Mouse (Mus musculus): ENCODE measurements at regions not wholly inside any gene's neighbourhood (a gene's known extent, or its start where the extent isn't known, plus 50 kb on each side); places are given as distances from the start of the nearest gene placed in this dataset.
"Not testable (repeated sequence)": the region's sequence is repeated elsewhere in the genome, so short reads cannot be mapped to it uniquely, and the experiment has no call there.

DNA sequence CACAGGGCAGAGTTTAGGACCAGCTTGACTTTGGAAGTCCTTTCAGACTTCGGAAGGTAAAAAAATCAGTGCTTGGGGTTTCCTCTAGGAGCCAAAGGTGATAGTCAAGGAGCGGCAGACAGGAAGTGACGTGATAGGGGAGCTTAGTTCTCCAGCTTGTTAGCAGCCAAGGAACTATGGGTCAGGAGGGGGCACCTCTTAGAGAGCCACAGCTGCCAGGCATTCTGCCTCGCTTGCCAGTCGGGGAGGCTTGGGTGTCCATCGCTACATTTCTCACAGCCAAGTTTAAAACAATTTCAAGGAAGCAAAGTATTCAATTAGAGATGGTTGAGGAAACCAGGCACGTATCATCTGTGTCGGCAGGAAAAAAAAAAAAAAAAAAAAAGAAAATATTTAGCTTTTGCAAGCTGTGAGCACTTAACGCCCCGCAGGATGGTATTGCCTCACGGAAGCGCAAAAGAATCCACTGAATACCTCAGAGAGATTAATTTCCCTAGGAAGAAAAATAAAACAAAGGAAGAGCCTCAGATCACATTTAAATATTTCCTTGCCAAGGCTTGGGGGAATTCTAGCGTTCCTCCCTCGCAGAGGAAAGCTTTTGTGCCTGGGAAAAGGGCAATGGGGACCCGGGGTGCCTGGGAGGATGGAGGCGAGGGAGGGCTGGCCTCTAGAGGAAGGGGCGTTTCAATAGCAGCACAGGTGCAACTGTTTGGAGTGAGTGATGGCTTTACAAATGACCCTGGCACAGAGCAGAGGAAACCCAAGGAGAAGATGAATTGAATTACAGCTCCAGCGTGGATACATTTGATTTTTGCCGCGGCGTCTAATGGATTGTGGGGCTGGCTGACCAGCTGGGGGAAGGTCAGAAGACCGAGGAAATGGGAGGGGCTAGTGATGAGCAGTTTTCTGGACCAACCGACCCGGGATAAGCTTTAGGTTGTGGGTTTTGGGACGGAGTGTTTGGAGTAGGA lies 261.1 kb upstream of the Nr5a2 start:
- DNase-seq (ENCODE audit: low spot score in 2 of 2) = no peak

DNA sequence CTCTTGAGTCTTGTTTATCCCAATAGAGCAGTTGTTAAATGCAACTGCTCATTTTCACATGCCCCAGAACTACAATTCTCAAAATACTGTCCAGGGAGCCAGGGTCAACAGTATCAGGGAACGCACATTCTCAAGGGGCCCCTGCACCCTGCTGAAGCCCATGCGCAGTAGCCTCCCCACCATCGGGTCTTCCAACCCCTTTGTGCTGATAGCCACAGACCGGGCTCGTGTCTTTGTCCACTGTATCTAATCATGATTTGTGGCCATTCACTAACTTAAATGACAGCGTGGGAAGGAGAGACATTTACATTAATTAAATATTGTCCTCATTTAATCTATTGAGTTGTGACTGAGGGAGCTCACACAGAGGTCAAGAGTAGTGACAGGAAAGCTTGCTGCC lies 260.0 kb upstream of the Nr5a2 start:
- DNase-seq (ENCODE audit: low spot score in 2 of 2) = no peak

DNA sequence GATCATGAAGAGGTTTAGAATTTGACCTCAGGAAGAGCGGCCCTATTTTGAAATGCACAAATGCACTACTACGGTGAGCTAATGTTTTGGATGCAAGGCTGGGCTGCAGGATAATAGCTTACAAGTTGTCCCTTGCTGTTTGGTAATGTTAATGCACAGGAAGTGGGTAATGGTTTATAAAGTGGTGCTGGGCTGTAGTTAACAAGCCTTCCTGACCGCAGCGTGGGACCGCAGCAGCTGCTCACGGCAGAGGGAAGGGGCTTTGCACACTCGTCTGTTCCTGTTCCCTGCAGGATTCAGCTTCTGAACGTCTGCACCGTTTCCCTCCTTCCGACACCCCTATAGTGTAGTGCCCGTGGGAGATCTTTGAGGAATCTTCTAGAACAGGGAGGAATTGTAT lies 258.4 kb upstream of the Nr5a2 start:
- no peak for DNase-seq (ENCODE audit: low spot score in 2 of 2)

DNA sequence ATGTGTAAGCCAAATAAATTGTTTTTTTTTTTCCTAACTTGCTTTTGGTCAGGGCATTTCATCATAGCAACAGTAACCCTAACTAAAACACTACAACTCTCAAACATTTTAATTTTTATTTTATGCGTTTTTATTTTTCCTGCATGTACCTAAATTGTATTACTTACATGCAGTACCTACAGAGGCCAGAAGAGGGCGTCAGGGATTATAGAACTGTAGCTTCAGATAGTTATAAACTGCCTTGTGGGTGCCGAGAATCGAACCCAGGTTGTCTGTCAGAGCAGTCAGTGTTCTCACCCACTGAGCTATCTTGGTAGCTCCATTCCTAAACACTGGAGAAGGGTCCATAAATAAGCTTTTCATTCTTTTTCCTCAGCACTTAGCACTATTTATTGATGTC lies 257.8 kb upstream of the Nr5a2 start:
- DNase-seq (ENCODE audit: low spot score in 2 of 2) = no peak

DNA sequence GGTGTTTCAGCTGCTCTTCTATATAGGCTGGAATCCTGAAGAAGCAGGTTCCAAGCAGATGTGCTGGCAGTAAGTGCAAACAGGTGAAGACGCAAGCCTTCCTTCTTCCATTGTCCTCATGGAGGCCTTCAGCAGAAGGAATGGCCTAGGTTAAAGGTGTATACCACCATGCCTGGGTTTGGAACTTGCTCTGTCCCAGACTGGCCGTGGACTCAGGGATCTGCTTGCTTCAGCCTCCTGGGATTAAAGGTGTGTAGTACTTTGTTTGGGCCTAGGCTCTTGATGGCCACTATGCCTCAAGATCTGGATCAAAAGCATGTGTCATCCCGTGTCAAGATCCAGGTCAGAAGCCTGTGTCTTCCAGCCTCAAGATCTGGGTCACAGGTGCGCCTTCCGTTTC lies 257.0 kb upstream of the Nr5a2 start:
- no peak for DNase-seq (ENCODE audit: low spot score in 2 of 2)

DNA sequence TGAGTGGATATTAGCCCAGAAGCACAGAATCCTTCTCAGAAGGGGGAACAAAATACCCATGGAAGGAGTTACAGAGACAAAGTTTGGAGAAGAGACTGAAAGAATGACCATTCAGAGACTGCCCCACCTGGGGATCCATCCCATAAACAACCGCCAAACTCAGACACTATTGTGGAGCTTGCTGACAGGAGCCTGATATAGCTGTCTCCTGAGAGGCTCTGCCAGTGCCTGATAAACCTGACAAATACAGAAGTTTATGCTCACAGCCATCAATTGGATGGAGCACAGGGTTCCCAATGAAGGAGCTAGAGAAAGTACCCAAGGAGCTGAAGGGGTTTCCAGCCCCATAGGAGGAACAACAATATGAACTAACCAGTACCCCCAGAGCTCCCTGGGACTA lies 254.1 kb upstream of the Nr5a2 start:
- not testable (repeated sequence) for DNase-seq (ENCODE audit: low spot score in 2 of 2)

DNA sequence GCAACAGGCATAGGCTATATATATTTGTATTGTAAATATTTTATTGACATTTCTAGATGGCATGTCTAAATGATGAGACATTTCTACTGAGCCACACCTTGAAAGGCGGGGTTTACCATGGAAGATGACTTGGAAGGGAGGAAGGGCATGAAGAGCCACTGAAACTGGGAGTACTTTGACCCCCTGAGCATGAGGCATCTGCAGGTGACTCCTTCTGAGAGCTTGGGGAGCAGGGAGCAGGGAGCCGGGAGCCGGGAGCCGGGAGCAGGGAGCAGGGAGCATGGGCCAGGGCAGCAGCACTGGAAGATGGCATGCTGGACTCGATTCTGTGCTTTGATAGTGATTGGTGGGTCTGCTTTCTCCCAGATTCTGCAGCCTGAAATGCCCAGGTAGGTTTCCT lies 253.5 kb upstream of the Nr5a2 start:
- no peak for DNase-seq (ENCODE audit: low spot score in 2 of 2)

DNA sequence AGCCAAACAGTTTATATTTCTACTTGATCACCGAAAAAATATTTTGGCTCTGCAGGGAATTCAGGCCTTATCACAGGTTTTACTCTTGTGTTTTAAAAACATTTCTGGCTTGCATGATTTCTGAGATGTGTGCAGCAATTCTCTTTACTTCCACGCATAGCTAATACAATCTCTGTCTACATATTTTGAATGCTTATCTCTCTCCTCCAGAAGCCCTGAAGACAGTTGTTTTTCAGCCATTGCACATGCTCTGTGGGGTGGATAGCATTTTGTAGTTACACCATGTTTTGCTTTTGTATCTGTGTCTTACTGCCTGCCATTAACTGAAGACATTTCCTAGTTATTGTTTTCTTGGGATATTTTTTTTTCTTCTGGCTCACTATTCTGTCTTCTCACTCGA lies 252.6 kb upstream of the Nr5a2 start:
- DNase-seq (ENCODE audit: low spot score in 2 of 2) = no peak

DNA sequence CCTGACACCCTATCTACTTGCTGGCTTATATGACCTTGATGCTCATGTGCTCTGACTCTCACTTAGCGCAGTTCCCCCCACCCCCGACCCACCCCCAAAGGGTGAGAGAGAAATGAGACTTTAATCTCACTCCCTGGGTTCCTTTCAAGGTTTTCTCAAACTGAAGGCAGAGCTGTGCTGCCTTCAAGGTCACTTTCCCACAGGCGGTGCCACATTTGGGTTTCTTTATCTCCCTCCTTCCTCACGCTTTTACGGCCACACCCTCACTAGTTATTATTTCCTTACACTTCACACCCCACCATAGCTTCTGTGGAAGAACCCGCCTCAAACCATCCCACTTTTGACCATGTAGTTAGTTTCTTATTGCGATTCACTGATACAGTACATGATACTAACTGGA lies 244.1 kb upstream of the Nr5a2 start:
- no peak for DNase-seq (ENCODE audit: low spot score in 2 of 2)

DNA sequence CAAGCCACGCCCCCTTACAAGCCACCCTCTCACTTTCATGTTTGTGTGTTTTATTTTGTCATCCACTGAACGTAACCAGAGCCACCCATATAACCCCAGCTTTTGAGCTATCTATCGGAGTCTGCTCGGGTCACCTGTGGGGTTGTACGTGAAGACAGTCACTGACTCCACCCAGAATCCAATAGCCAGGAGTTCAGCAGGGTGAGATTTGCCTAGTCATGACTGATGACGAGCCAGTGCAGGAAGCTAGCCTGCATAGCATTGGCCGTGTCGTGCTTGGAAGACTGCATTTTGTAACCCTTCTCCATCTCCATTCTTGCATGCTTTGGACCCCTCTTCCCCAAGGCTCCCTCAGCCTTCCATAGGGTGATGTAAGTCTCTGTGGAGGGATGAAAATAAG lies 243.3 kb upstream of the Nr5a2 start:
- no peak for DNase-seq (ENCODE audit: low spot score in 2 of 2)

DNA sequence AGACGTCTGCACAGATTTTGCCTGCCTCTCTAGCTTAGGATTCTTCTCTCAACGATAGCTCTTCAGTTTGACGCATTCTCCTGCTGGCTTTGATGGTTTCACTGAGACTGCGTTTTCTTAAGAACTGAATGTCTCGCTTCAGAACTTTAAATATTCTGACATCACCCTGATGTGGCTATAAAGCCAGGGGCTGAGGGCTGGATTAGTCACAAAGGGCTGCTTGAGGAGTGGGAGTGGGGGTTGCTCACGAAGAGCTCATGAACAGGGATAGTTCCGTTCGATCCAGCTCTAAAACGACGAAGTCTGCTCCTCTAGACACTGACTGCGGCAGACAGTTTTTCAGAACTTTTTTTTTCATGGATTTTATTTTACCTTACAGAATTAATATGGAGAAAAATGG lies 240.7 kb upstream of the Nr5a2 start:
- no peak for DNase-seq (ENCODE audit: low spot score in 2 of 2)

DNA sequence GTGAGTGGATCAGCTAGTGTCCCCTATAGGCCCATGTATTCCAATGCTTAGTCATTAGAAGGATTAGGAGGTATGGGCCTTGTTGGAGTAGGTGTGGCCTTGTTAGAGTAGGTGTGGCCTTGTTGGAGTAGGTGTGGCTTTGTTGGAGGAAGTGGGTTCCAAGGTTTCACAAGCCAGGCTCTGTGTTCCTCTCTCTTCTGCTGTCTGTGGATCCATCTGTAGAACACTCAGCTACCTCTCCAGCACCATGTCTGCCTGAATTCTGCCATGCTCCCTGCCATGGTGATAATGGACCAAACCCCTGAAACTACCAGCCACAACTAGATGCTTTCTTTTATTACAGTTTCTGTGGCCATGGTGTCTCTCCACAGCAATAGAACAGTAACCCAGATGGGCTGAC lies 235.7 kb upstream of the Nr5a2 start:
- DNase-seq (ENCODE audit: low spot score in 2 of 2) = no peak

DNA sequence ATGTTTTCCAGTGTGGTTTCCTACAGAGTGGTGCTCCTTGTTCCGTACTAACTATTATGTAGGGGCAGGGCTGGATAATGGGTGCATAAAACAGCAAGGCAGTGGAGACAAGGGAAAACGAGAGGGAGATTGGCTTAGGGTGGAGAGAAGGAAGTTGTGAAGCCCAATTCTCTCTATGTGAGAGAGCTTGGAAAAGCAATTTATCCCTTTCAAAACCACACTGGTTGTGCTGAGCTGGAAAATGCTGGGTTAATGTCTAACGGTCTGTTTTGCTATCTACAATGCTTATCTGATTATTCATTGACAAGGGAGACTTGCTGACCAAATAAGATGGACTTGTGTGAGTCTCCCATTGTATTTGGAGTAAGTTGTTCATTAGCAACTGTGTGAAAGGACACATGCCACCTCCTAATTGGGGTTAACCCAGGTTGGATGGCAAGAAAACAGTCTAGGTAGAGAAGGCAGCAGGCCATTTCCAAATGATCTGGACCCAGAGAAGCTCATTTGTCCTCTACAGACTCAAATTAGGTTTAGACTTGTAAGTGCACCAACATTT lies 234.9 kb upstream of the Nr5a2 start:
- DNase-seq (ENCODE audit: low spot score in 2 of 2) = no peak

DNA sequence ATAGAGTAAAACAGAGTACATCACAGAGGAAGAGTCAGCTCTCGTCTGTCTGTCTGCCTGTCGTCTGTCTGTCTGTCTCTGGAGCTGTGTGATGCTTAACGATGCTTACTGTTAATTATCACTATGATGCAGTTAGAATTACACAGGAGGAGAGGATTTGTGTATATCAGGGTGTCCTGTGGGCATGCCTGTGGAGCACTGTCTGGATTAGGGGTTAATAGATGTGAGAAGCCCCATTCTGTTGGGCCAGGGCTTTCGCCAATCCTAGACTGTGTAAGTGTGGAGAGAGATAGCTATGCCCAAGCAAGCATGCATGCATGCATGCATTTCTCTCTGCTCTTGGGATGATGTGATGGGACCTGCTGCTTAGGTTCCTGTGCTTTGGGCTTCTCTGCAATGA lies 218.0 kb upstream of the Nr5a2 start:
- no peak for DNase-seq (ENCODE audit: low spot score in 2 of 2)

DNA sequence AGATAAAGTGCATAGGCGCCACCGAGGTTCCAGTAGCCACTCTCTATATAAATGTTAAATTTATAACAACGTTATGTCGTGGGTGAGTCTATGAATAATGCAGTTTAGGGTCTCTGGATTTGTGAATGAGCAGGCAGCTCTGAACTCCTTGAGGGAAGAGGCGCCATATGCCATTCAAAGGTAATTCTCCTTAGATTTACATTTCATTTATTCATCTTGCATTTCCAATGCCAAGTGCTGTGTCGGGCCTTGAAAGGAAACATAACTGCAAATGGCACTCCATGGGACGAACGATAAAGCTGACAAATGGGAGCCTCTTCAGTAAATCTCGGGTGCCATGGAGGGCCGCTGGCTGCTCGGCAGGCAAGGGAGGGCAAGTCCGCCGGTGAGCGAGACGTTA lies 216.4 kb upstream of the Nr5a2 start:
- no peak for DNase-seq (ENCODE audit: low spot score in 2 of 2)

DNA sequence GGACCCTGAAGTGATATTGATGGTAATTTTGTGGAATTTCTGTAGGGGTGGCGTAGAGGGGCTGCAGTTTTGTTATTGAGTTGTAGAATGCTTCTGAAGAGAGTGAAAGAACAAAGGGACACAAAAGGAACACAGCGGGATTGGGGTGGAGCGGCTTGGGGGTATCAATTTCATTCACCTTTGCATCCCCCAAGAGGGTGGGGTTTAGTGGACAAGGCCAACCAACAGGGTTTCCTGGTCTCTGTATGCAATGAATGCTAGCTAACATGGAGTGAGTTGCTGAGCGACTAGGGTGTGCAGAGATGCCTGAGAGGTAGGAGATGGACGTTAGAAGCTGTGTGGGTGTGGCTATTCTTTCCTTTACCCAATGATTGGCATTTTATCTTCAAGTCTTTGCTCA lies 213.8 kb upstream of the Nr5a2 start:
- no peak for DNase-seq (ENCODE audit: low spot score in 2 of 2)

DNA sequence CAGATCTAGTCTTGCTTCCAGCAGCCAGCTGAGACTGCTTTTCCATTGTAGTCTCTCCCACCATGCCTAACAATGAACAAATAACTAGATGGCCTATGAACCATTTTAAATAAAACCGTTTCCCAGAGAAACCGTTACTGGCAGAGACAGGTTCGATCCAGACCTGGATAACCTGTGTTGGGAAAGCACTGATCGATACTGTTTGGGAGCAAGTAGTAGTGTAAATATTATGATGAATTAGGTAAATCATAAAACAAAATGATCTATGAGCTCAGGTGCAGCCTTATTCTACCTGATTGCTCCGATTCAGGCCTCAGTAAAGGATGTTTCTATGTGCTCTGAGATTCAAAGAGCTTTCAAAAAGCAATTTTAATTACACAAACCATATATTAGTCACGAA lies 211.9 kb upstream of the Nr5a2 start:
- DNase-seq (ENCODE audit: low spot score in 2 of 2) = no peak

DNA sequence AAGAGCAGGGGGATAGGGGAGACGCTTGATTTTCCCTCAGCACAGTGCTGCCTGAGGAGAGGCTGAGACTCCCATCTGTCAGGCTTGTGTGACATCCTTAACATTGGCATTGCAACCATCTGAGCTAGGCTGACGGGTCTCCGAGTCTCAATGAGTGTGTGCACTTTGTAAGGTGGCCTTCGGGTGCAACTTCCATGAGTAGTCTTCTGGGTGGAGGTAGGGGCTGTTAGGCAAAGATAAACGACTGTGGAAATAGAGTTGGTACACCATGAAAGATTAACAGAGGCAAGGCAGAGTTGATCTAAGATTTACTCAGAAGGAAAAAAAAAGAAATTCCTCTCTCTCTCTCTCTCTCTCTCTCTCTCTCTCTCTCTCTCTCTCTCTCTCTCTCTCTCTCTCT lies 211.2 kb upstream of the Nr5a2 start:
- no peak for DNase-seq (ENCODE audit: low spot score in 2 of 2)

DNA sequence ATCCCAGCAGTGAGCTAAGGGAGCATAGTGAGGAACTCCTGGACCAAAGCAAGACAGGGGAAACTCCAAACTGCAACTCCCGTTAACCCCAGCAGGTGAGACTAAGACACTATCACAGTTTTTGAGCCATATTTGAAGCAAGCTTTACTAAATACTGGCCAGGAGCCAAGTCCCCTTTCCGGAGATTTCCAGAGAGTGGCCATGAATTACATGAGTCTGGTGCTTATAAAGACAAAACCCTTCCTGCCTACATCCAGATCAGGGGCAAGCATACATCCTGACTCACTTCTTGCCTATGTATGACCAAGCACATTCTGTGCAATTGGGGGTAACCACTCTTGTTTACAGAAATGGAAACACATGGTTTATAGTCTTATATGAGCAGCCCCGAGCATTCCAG lies 187.6 kb upstream of the Nr5a2 start:
- no peak for DNase-seq (ENCODE audit: low spot score in 2 of 2)

DNA sequence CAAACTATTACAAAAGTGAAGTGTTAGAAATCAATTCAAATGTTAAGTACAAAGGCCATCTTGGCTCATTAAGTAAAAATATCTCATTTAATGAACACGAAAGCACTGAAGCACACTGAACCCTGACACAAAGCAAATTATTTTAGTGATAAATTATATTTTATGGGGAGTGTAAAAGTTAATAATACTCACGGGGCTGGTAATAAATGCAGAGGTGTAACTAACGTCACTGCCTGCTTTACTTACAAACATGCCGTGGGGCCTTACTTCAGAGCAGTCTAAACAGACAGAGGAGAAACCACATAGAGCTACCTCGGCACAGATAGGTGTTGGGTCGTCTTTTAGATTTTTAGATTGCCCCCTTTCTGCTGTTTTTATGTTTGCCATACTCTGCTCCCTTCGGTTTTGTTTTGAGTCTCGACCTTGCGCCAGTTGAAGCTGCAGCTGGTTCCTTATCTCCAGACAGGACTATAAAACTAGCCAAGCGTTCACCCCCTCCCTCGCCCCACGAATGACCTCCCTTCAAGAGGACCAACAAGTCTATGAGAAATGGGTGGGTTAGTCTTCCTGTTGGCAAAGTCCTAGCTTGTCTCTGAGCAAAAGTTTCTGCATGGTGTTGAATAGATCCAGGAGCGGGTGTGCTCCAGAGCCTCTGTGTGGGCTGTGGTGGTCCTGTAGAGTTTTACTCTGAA lies 181.8 kb upstream of the Nr5a2 start:
- no peak for DNase-seq (ENCODE audit: low spot score in 2 of 2)

DNA sequence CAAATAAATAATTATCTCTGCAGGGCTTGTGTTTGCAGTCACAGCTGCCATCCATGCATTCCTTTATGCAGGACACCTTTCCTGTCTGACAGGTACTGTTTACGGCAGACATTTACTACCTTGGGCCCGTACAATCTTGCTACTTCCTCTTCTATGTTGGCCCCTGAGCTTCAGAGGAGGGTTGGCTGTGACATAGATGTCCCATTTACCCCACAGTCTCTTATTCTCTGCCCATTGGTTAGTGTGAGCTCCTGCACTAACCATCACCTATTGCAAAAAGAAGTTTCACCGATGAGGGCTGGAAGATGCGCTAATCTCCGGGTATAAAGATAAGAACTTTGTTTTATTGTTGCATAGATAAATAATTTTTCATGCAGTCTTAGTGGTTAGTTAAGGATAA lies 181.1 kb upstream of the Nr5a2 start:
- no peak for DNase-seq (ENCODE audit: low spot score in 2 of 2)

DNA sequence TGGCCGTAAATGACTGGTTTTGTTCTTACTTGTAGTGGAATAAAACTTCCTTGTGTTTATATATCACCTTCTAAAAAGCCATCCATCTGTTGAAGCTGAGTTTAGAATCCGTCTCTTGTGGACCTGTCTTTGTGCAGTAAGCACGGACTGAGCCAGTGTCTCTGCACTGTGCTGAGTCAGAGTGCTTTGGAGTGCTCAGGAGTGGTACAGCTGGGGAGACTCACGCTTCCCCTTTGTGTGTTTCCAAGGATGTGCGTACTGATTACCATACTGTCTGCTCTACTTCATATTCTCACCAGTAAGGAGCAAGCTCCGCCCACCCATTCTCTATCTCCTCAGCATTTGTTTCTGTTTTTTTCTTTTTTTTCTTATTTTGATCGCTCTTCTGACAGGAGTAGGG lies 175.9 kb upstream of the Nr5a2 start:
- peak in 1 of 2 experiments; percentile 11 for DNase-seq (ENCODE audit: low spot score in 2 of 2)

DNA sequence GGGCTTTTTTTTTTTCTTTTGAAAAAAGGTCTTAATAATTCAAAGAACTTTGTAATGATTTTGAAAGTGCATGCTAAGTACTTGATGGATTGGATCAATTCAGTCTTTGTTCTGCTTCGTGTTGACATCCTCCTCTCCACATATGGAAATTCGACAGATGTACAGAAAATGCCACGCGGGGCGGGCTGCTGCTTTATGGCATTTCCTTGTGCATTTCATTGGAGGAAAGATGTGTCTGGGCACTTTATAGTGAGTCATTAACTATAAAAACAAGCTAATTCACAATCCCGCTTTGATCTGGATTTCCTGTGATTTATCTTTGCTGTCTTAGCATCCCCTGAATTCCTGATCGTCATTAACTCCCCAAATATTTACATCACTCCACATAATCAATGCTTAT lies 173.5 kb upstream of the Nr5a2 start:
- DNase-seq (ENCODE audit: low spot score in 2 of 2) = no peak
